Mouse (Mus musculus) limb, embryonic 15.5 days (tissue): ENCODE measurements around the gene C130050O18Rik. TPM values are rescaled to one million over a fixed set of nuclear protein-coding genes. Genes with fewer than 3 reads are reported as not detected.

Experiments
- ATAC-seq: fragments of 200-750 bp; cut with Nextera tagmentation; 2 replicates; pipeline ENCODE4 v1.8.0; 2017; ENCODE audit warnings: low read depth, moderate TSS enrichment; ENCODE audit not compliant: insufficient number of reproducible peaks, low FRiP score, low TSS enrichment
- H3K27ac ChIP-seq: fragments of 300-500 bp; sonication (generic); 2 replicates; pipeline ENCODE4 v1.5.1; 2015; ENCODE audit warnings: moderate library complexity, mild to moderate bottlenecking, inconsistent platforms
- H3K27me3 ChIP-seq: fragments of 300-500 bp; sonication (generic); 2 replicates; pipeline ENCODE4 v1.6.1; 2015; ENCODE audit warnings: inconsistent platforms
- H3K36me3 ChIP-seq: fragments of 300-500 bp; sonication (generic); 2 replicates; pipeline ENCODE4 v1.6.1; 2015; ENCODE audit warnings: inconsistent platforms
- H3K4me1 ChIP-seq: fragments of 300-500 bp; sonication (generic); 2 replicates; pipeline ENCODE4 v1.6.1; 2015; ENCODE audit warnings: inconsistent platforms
- H3K4me2 ChIP-seq: fragments of 300-500 bp; sonication (generic); 2 replicates; pipeline ENCODE4 v1.6.1; 2015; ENCODE audit warnings: mild to moderate bottlenecking, inconsistent platforms
- H3K4me3 ChIP-seq: fragments of 300-500 bp; sonication (generic); 2 replicates; pipeline ENCODE4 v1.5.1; 2015; ENCODE audit warnings: mild to moderate bottlenecking, inconsistent platforms
- H3K9ac ChIP-seq: fragments of 300-500 bp; sonication (generic); 2 replicates; pipeline ENCODE4 v1.6.1; 2015; ENCODE audit warnings: inconsistent platforms
- H3K9me3 ChIP-seq: fragments of 300-500 bp; sonication (generic); 2 replicates; pipeline ENCODE4 v1.6.1; 2016; ENCODE audit warnings: inconsistent platforms
- WGBS: fragments of 180-500 bp; shearing (Covaris S2); methylation state at CpG from one replicate; pipeline ENCODE4 v1.1.7; 2015; 5-methylcytosine and 5-hydroxymethylcytosine counted together
- polyA plus RNA-seq: library from polyadenylated mRNA; unstranded; fragments of >200 nt; fragmentation: Nextera tagmentation; extraction: Ambion mirVana; gene quantifications from 2 replicates; pipeline ENCODE4 v1.2.1, GENCODE M21; 2015

C130050O18Rik gene
- polyA plus RNA-seq = 7.1 and 10.4 TPM in 2 replicates

DNA sequence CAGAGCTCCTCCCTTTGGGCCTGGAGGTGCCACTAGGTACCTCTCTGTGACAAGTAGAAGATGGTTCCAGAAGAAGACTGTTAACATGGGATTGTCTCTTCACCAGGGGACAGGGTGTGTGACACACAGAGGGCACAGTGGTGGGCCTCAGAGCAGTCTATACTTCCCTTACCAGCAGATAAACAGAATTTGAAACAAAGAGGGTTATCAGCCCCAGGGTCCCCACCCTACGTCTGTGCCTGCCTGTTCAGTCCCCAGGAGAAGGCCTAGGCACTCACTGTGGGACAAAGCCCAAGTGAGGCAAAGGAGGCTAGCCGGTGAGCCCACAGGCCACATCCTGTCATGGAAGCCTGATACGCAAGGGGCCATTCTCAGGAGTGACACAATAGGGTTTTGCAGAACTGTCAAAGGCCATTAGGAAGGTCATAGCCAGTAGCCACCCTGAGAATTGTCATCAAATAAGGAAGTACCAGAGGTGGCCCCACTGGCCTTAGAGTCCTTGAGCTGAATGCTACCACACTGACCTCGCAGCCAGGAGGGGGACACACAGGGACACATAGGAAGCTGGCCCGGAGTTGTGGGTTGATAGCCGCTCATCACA is at the start of gene C130050O18Rik:
C130050O18Rik (plus strand) TSS at position 480 of the 601 bp plus-strand sequence.
- Histone ChIP-seq H3K4me1 (peaks cover 38% of the 10 kb centered on the region), H3K27ac (peak within 1 kb of the TSS; percentile 83), H3K4me3 (no peak within 1 kb of the TSS), H3K4me2 (peak within 1 kb of the TSS; percentile 5; the same call in 1 of the 2 replicates), H3K9ac (no peak within 1 kb of the TSS), H3K36me3 (no peaks in the 10 kb centered on the region), H3K9me3 (no peaks in the 10 kb centered on the region), H3K27me3 (no peaks in the 10 kb centered on the region)
- WGBS = 83% methylated on average over 6 of the region's 6 CpGs
- no peak for ATAC-seq

DNA sequence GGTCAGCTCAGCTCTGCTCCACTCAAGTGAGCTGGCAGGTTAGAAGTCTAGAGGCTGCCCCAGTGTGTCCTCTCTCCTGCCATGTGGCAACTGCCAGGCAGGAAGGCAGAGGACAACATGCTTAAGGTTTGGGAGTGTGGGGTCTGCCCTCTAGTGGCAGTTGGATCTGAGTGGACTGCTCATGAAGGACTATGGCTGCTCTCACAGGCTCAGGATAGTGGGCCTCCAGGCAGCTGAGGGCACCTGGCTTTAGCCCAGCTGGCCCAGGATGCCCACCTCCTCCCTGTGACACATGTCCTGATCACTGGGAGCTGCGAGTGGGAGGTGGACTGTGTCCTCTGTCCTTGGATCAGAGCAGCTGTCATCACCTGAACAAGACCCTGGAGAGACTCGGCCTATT is 46.4 kb upstream of the C130050O18Rik start:
- Histone ChIP-seq H3K36me3 (peaks cover 19% of the 10 kb centered on the region), H3K4me2 (no peak overlapping the region), H3K9me3 (no peaks in the 10 kb centered on the region), H3K4me1 (peaks cover 22% of the 10 kb centered on the region), H3K27me3 (no peaks in the 10 kb centered on the region), H3K27ac (no peak overlapping the region), H3K4me3 (no peak overlapping the region), H3K9ac (no peak overlapping the region)
- 71% methylated on average over 2 of the region's 2 CpGs for WGBS
- ATAC-seq = no peak

DNA sequence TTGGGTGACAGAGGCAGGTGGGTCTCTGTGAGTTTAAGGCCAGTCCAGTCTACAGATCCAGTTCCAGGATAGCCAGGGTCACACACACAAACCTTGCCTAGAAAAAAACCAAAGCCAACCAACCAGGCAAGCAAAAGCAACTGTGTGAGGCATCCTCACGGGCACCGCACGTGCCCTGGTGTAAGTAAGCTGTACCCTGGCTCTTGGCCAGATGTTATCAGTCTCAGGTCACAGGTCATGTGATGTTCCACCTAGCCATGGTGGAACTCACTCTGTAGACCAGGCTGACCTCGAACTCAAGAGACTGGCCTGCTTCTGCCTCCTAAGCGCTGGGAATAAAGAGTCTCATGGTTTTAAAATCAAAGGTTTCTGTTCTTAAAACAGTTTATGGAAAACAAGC is 45.8 kb upstream of the C130050O18Rik start:
- no peak overlapping the region for H3K27ac ChIP-seq
- H3K4me2 ChIP-seq = no peak overlapping the region
- no peak overlapping the region for H3K9ac ChIP-seq
- no peak overlapping the region for H3K4me3 ChIP-seq
- 87% methylated on average over 5 of the region's 5 CpGs for WGBS
- ATAC-seq = no peak
- H3K4me1 ChIP-seq = peaks cover 18% of the 10 kb centered on the region
- H3K36me3 ChIP-seq = peaks cover 20% of the 10 kb centered on the region
- no peaks in the 10 kb centered on the region for H3K27me3 ChIP-seq
- no peaks in the 10 kb centered on the region for H3K9me3 ChIP-seq

DNA sequence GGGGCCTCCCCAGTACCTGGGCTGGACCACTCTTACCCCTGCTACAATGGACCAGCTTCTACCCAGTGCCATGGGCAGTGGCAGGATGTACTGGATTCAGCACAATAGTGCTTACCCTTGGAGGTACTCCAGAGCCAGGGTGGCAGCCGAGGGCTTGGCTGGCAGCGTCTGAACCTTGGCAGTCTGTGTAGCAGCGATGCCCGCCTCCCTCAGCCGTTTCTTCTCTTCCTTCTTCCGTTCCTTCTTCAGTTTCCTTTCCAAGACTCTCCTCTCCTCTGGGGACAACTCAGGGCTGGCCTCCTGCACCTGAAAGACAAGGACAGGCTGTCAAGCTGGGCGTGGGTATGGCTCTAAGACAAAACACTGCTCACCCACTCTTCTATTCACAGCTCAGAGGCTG is 41.2 kb upstream of the C130050O18Rik start:
- Histone ChIP-seq H3K27me3 (no peaks in the 10 kb centered on the region), H3K4me3 (no peak overlapping the region), H3K9ac (no peak overlapping the region), H3K36me3 (peaks cover 16% of the 10 kb centered on the region), H3K4me1 (peaks cover 16% of the 10 kb centered on the region), H3K4me2 (no peak overlapping the region), H3K27ac (no peak overlapping the region), H3K9me3 (no peaks in the 10 kb centered on the region)
- no peak for ATAC-seq
- WGBS = 69% methylated on average over 7 of the region's 7 CpGs

DNA sequence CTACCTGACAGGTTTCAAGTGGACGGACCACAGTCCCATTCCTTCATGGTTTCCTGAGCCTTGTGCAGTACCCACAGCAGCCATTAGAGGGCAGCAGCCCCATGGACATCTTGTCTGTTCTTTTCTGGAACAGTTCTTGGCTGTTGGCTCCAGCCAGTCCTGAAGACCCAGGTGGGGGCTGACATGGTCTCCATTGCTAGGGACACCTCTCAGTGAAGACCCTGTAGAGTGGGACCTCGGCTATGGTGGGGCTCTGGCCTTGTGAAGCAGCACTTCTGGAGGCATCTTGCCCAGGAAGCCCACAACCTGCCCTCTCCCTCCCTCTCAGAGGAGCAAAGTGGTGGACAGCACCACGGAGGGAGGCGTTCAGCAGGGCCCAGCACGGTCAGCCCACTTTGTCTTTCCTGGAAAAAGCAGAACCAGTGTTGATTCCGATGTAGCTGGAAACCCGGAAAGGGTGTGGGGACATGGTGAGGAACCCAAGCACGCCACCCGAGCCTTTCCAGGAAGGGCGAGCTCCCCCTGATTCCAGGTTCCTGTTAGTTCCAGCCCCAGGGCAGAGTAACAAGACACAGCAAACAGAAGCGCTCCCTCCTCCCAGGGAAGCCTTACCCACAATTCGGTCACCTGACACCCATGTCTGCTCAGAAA is 40.7 kb upstream of the C130050O18Rik start:
- no peak for ATAC-seq
- Histone ChIP-seq H3K4me2 (peak overlapping the region; percentile 20; the same call in 1 of the 2 replicates), H3K36me3 (peaks cover 16% of the 10 kb centered on the region), H3K27me3 (no peaks in the 10 kb centered on the region), H3K4me1 (peaks cover 16% of the 10 kb centered on the region), H3K9ac (peak overlapping the region; percentile 20; the same call in 1 of the 2 replicates), H3K27ac (peak overlapping the region; percentile 22), H3K4me3 (no peak overlapping the region), H3K9me3 (no peaks in the 10 kb centered on the region)
- 32% methylated on average over 12 of the region's 12 CpGs for WGBS

DNA sequence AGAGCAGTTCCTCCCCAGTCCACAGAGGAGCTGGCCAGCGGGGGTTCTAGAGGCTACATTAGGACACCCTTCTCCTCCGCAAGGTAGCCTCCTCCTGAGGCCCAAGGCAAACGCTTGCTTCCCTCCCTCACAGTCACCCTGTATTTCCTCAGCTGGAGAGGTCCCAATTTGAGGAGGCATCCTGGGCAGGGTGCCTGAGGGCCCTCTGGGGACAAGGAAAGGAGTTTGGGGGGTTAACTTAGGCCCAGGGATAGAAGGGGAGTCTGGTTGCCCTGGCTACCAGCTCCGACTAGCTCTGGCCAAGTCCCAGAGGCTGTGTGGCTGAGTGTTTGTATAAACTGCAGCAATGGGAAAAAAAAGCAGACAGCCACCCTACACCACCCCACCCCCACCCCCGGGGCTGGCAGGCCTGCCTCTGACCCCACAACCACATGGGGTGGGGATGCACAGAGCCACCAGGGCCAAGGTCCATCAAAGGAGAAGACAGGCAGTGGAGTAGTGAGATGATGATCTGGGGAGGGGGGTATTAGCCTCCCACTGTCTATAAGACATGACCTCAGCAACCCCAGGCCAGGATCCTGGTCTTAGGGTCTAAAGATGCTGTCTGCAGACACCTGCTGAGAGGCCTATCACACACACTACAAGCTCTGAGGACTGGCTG is 40.0 kb upstream of the C130050O18Rik start:
- H3K9me3 ChIP-seq = no peaks in the 10 kb centered on the region
- no peaks in the 10 kb centered on the region for H3K27me3 ChIP-seq
- peak overlapping the region; percentile 20; the same call in 1 of the 2 replicates for H3K4me2 ChIP-seq
- H3K9ac ChIP-seq = peak overlapping the region; percentile 20; the same call in 1 of the 2 replicates
- 28% methylated on average over 5 of the region's 5 CpGs for WGBS
- H3K4me3 ChIP-seq = no peak overlapping the region
- H3K36me3 ChIP-seq = peaks cover 16% of the 10 kb centered on the region
- H3K4me1 ChIP-seq = peaks cover 16% of the 10 kb centered on the region
- H3K27ac ChIP-seq = peak overlapping the region; percentile 22
- ATAC-seq = no peak

DNA sequence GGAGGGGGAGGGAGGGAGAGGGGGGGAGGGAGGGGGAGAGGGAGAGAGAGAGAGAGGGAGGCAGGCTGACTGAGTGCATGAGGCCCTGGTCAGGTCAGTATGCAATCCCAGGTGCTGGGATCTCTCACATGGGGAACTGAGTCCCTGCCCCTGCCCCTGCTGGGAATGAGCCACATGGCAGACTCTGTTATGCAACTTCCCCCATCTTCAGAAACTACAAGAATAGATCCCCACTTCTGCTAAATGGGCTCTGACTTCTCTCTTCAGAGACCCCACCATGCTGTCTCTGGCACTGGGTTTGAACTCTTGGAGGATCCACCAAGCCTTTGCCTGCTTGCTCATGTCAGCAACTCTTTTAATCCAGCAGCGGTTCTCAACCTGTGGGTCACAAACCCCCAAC is 39.3 kb upstream of the C130050O18Rik start:
- no peak overlapping the region for H3K4me2 ChIP-seq
- WGBS = 86% methylated on average over 1 of the region's 1 CpGs
- ATAC-seq = no peak

DNA sequence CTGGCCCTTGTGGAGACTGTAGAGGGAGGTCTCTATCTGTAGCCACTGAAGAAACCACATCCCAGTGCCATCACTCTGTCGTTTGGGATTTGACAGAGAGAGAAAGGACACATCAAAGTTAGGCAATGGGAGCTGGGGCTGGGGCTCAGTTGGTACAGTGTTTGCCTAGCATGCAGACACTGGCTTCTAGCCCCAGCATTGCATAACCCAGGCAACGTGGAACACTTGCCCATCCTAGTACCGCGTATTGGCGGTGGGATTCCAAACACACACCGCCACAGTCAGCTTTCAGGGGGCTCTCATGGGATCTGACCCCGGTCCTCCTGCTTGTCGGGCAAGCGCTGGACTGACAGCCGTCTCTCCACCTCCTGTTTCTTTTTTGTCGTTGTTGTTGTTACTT is 38.6 kb upstream of the C130050O18Rik start:
- no peak overlapping the region for H3K27ac ChIP-seq
- peaks cover 10% of the 10 kb centered on the region for H3K36me3 ChIP-seq
- H3K4me1 ChIP-seq = peaks cover 25% of the 10 kb centered on the region
- no peaks in the 10 kb centered on the region for H3K9me3 ChIP-seq
- H3K4me3 ChIP-seq = no peak overlapping the region
- WGBS = 81% methylated on average over 11 of the region's 11 CpGs
- no peaks in the 10 kb centered on the region for H3K27me3 ChIP-seq
- ATAC-seq = no peak
- H3K9ac ChIP-seq = no peak overlapping the region
- no peak overlapping the region for H3K4me2 ChIP-seq

More for the DNA sequence above, 39.3 kb upstream of the C130050O18Rik start:
- Histone ChIP-seq H3K9ac (no peak overlapping the region), H3K4me3 (no peak overlapping the region), H3K36me3 (peaks cover 10% of the 10 kb centered on the region), H3K27me3 (no peaks in the 10 kb centered on the region), H3K27ac (no peak overlapping the region), H3K4me1 (peaks cover 19% of the 10 kb centered on the region), H3K9me3 (no peaks in the 10 kb centered on the region)

DNA sequence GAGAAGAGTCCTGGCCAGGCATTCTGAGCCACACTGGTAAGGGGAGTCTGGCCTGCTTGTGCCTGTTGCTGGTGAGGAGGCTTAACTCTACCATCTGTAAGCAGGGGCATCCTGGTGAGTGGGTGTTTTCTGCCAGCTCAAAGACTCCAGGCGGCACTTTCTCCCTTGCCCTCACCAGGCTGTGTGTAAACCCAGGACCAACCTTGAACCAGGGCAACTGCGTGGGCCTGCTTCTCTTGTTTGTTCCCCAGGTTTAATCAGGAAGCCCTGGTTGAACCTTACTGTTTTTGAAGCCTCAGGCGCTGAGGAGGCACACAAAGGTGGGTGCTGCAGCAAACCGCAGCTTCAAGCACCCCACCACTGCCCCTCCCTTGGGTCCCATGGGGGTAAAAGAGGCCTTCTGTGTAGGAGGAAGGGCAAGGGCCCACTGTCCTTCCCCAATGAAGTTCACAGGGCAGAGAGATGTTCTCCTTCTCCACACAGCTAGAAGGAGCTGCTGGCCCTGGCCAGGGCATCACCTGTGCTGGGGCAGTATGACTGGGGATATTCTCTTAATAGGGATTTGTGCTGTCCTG is 37.1 kb upstream of the C130050O18Rik start:
- Histone ChIP-seq H3K27ac (no peak overlapping the region), H3K4me2 (no peak overlapping the region), H3K4me3 (no peak overlapping the region), H3K36me3 (peaks cover 4% of the 10 kb centered on the region; the same call in 1 of the 2 replicates), H3K27me3 (no peaks in the 10 kb centered on the region), H3K4me1 (peaks cover 32% of the 10 kb centered on the region), H3K9me3 (no peaks in the 10 kb centered on the region), H3K9ac (no peak overlapping the region)
- ATAC-seq = no peak
- WGBS = 84% methylated on average over 4 of the region's 4 CpGs

DNA sequence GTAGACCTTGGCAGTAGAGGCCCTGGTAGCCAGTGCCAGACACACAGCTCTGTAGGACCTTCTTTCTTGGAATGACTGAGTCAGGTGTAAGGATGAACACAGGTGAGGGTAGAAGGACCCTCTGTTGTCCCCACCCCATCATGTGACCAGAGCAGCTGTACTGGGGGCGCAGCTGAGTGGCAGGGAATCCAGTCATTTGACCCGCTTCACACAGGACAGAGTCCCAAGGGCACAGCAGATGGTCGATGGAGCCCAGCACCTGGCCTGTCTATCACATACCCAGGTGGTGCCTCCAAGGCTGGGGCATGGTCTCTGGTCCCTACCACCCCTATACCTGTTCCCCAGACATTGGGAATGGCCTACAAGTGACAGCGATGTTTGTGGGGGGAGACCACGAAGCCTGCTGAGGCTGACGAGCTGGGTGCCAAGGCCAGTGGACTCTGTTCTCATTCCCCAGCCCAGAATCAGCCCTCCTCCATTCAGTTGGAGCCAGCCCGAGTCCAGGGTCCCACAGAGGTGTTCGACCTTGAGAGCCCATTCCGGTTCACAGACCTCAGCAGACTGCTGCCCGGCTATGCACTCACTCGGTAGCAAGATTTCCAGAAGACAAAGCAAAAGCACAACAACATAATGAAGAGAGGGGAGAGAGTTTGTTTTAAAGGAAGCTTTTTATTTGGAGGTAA is 36.3 kb upstream of the C130050O18Rik start:
- H3K9ac ChIP-seq = no peak overlapping the region
- no peak overlapping the region for H3K27ac ChIP-seq
- no peak overlapping the region for H3K4me2 ChIP-seq
- H3K36me3 ChIP-seq = peaks cover under 1% of the 10 kb centered on the region; the same call in 1 of the 2 replicates
- 82% methylated on average over 11 of the region's 11 CpGs for WGBS
- H3K4me1 ChIP-seq = peaks cover 32% of the 10 kb centered on the region
- no peak; the same call in 1 of the 2 replicates for ATAC-seq
- no peak overlapping the region for H3K4me3 ChIP-seq
- H3K9me3 ChIP-seq = no peaks in the 10 kb centered on the region
- no peaks in the 10 kb centered on the region for H3K27me3 ChIP-seq

DNA sequence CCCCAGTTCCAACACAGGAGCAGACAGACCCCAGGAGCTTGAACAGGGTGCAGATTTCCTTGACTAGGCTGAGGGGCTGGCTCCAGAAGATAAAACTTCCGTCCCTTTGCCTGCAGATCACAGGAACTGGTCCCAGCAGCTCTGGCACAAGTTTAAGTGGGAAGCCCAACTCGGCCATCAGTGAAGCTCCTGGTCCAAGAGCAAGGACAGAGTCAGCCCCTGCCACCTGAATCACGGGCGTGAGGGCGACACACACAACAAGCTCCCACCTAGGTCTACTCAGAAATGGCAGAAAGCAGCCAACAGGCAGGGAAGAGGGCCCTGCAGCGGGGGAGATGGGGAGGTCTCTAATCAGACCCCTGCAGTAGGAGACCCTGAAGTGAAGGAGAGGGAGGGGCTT is 34.7 kb upstream of the C130050O18Rik start:
- H3K9ac ChIP-seq = no peak overlapping the region
- no peaks in the 10 kb centered on the region for H3K9me3 ChIP-seq
- no peaks in the 10 kb centered on the region for H3K27me3 ChIP-seq
- 88% methylated on average over 6 of the region's 6 CpGs for WGBS
- H3K4me1 ChIP-seq = peaks cover 21% of the 10 kb centered on the region
- no peak for ATAC-seq
- no peak overlapping the region for H3K27ac ChIP-seq
- H3K36me3 ChIP-seq = no peaks in the 10 kb centered on the region
- H3K4me3 ChIP-seq = no peak overlapping the region
- H3K4me2 ChIP-seq = no peak overlapping the region
